Mouse (Mus musculus) urinary bladder, postnatal 36 days (tissue): Measurements from ENCODE around the gene Lin28b.

ENCODE experiments used
- DNase-seq, 2 experiments: peaks; one replicate each; pipeline ENCODE4 v3.0.0; 2022; ENCODE audit warnings: low spot score in 2 of 2, mixed read lengths in 1 of 2

The Lin28b gene

DNA sequence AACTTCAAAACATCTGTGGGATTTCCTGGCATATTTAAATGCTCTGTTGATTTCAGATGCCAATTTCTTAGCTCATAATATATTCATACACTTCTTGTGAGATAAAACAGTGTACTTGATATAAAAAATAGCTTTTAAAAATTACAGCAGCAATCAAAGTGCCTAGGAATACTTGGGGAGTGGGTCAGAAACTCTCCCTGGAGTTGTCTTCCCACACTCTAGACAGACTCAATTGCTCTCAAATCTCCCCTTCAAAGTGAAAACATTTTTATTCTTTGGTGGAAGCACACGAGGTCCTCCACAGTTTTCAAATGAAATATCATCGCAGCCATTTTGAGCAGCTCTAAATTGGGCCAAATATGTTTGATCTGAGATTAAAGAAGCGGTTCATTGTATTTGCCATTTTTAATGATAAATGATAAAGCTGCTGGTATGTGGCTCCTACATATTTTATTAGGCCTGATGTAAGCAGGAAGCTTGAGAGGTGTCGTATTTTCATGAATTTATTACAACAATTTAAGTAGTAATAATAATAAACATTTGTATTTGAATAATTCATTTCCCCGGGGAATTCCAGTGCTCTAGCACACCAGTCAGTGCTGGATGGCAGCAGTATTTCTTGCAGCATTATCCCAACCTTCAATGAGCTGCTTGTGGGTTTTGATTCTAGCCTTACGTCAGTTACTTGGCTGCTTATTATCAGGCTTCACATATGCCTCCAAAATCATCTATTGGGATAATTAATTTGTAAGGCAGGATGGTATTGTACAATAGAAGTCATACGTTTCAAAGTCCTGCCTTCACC lies 157.8 kb downstream of the Lin28b start:
- DNase-seq = no peak
